Mouse (Mus musculus) fibroblast of lung, adult 2 months (primary cell): ENCODE data around the gene Gm16253.

Experiments
- DNase-seq: peaks from one replicate; pipeline ENCODE4 v3.0.0-alpha.2; 2011; ENCODE audit warnings: low read depth

Gene Gm16253

DNA sequence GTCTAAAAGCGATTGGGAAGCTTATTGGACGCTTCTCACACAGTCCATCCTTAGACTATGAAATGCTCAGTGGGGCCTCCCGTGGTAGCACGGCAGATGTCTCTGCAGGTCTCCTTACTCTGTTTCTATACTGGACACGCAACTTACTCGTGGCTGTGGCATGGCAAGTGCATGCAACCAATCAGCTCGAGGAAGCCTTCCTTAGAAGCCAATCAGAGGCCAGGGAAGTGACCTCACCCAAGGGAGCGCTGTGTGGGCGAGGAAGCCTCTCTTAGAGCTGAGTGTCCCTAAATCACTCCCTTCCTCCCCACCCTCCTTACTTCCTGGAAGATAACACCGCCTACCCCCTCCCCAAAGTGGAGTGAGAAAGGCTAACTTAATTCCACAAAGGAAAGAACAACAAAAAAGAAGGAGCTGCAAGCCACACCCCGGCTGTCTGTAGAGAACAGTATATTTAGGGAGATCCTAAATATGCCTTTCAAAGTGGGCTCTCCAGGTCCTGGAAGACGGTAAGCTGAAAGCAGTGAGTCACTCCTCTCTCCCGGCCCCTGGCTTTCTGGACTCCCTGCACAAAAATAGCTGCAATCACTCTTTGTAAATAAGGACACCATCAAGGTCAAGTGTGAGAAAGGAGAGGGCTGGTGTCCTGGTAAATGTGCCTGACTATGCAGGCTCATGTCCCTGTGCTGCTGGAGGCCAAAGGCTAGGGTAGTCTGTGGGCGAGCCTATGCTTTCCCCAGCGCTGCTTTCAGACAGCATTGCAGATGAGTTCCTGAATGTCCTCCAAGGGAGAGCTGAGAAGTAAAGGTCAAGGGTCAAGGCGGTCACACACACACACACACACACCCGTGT, at the start of gene Gm16253:
Gene Gm16253, plus strand, starts transcription at position 295 of the 852 bp plus-strand sequence.
- DNase-seq: peak; percentile 73

DNA sequence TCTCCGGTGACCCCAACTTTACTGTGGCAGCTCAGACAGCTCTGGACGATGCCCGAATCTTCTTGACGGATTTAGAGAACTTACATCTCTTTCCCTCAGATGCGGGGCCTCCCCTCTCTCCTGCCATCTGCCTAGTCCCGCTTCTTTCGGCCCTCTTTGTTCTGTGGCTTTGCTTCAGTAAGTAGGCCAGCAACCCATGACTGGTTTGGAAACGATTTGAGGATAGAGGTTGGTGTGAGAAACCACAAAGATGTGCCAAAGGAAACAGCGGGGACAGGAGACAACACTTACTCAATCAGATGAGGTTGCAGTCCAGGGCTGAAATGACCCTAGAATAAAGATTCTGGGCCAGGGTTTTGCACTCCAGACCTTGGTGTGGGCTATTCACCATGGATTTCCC, 48.3 kb upstream of the Gm16253 start:
- DNase-seq: no peak

DNA sequence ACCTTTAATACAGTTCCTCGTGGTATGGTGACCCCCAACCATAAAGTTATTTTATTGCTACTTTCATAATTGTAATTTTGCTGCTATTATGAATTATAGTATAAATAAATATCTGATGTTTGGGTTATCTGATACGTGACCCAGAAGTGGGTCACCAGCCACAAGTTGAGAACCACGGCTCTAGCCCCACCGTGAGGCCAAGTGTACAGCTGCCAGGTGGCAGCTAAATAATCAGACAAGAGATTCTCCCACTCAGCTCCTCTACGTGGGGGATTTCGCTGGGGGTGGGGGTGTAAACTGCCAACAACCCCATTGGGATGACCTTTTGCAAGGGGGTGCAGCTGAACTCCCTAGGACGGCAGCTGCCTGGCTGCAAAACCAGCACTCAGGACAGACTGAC, 44.7 kb upstream of the Gm16253 start:
- no peak for DNase-seq

DNA sequence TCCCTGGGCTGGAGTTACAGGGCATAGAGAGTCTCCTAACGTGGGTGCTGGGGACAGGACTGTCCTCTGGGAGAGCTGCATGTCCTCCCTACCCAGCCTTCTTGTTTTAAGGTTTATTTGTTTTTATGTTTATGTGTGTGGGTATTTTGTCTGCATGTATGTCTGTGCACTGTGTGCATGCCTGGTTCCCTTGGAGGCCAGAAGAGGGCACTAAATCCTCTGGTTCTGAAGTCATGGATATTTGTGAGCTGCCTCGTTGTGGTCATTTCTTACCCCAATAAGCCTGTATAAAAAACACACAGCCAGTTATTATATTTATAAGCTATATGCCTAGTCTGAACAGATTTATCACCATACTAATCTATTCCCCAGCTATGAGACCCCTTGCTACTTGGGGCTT, 42.5 kb upstream of the Gm16253 start:
- DNase-seq: no peak

DNA sequence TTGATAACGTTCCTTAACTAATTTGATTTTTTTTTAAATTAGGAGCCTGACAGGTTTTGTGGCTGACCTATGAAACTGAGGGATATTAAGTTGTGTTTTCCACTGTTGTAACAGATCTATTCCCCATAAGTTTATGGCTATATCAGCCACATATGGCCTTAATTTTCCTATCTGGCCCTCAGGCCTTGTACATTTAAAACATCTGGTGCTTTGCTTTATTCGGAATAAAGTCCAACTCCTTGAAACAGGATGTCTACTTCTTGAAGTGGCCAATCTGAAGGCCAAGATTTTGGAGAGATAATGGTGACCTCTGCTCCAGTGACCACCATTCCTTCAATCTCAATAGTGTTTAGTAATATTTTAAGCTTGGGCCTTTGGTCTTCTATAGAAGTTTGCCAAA, 37.5 kb upstream of the Gm16253 start:
- no peak for DNase-seq

DNA sequence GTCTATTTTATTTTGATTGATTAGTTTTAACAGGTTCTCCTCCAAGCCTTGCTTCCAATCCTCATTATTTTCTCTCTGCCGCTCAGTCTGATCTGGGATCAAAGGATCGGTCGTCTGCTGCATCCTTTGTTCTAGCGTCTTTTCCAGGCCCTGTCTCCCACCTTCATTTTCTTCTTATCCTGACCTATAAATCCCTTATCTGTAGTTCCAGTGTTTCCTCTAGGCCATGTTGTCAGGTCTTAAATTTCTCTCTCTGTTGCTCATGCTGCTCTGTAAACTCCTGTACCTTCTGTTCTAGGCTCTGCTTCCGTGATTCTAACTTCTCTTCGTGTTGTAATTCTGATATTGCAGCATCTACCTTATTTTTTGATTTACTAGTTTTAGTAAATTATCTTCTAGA, 36.0 kb upstream of the Gm16253 start:
- DNase-seq: no peak

DNA sequence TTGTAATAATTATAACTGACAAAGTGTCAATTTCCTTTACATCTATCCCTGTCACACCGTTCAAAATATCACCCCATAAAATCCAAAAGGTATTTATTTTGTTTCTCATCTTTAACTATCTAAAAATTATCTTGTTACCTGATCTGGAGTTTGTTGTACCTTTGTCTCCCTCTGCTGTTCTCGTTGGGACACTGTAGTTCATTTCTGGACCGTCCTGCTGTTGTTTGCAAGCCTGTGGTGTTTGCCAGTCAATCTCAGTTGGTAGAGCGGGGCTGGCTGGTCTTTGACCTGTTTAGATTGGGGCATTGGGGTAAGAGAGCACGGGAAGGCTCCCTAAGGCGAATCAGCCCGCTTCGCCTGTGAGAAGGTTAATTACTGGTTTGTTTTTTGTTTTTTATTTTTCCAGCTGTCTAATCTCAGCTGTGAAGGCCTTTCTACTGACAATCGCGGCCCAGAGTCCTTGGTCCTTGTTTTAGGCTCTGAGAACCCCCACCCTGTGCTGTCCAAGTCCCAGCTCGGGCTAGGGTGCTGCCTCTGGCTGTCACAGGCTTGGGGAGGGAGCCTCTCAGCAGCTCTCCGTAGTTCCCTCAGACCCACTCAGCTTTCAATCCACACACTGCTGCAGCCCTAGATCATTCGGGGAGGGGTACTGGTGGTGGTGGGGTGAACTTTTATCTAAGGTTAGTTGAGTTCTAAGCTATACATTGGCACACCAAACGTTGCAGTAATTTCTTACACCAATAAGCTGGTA, 35.3 kb upstream of the Gm16253 start:
- no peak for DNase-seq

DNA sequence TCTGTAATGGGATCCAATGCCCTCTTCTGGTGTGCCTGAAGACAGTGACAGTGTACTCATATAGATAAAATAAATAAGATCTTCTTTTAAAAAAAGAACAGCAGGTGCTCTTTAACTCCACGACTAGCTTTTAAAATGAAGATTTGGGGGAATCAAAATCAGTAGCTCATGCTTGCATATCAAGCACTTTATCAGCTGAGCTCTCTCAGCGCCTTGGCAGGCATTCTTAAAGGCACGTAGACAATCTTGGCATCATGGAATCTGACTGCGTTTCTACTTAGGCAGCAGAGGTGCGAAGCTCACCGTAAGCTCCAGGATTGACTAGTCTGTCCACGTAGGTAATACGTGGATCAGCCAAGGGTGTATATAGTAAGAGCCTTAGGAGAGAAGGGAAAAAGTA, 34.2 kb upstream of the Gm16253 start:
- no peak for DNase-seq

DNA sequence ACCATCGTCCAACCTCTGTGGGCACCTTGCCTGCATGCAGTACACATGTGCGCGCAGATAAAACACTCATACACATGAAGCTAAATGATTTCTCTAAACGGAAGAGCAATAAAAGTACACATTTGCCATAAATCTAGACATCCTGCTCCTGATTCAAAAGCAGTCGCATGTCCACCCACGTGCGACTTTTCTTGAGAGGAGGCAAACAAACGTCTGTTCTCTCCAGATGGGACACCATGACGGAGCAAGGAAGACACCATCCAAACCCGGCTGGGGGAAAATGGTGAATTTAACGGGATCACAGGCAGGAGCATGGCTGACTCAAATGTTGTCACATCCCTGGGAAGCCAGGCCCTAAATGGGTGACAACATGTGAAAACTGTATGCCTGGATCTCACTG, 33.4 kb upstream of the Gm16253 start:
- DNase-seq: no peak

DNA sequence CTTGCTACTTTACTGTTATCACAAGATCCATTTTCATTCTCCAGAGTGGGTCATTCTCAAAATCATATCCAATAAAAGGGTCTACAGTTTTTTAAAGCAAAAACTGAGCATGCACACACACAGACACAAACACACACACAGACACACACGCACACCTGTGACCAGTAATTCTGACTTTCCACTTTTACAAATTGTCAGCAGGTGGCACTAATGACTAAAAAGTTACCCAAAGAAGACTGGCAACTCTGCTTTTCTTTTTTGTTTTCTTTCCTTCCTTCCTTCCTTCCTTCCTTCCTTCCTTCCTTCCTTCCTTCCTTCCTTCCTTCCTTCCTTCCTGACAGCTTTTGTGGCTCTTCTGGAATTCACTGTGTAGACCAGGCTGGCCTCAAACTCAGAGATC, 31.2 kb upstream of the Gm16253 start:
- DNase-seq: no peak

DNA sequence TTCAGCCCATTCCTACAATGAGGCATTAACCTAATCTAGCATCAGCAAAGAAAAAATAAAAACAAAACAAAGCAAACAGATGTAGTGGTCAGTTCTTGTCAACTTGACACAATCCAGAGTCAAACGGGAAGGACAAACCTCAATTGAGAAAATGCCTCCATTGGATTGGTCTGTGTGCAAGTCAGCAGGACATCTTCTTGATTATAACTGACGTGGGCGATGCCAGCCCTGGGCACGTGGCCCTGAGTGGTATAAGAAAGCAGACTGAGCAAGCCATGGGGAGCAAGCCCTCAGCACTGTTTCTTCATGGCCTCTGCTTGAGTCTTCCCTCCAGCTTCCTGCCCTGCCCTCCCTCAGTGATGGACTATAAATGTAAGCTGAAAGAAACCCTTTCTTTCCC, 29.9 kb upstream of the Gm16253 start:
- no peak for DNase-seq

DNA sequence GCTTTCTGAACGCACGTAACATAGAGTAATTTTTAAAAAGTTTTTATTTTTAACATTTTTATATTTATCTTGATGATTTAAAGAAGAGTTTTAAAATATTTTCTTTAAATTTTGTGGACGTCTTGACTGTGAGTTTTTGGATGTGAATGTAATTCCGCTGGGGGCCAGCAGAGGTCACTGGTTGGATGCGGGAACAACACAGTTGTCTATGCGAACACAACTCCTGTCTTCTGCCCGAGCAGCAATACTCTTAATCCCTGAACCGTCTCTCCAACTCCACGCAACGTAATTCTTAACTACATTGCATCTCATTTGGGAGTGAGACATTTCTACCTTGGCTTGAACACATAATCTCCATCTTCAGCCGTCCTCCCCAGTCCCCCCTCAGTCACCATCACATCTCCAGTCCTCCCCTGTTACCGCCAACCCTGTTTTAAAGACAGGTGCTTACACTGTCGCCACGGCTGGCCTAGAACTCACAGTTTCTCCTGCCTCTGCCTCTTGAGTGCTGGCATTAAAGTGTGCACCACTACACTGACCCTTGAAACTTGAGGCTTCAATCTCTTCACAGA, 29.3 kb upstream of the Gm16253 start:
- DNase-seq: no peak

DNA sequence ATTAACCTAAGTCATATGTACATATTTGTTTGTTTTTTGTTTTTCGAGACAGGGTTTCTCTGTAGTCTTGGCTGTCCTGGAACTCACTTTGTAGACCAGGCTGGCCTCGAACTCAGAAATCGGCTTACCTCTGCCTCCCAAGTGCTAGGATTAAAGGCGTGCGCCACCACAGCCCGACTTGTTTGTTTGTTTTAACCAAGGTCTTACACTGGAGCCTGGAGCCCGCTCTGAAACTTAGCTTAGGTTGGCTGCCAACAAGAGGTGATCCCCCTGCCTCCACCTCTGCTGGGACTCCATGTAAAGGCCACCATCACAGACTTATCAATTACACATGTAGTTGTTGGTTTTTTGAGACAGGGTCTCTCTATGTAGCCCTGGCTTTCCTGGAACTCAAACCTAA, 28.0 kb upstream of the Gm16253 start:
- DNase-seq: no peak

DNA sequence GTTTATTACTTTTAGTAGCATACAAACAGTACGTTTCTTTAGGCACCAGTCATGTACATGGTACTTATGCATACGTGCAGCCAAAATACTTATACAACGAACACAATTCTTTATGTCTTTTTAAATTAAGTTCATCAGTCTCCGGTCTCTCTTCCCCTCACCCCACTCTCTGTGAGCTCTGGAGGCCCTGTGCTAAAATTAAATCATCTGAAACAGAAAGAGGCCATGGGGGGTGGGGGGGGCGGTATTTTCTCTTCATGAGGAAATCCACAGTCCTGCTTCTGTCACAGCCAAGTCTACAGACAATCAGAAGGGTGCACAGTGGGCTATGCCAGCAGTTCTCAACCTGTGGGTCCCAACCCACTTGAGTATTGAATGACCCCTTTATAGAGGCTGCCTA, 27.4 kb upstream of the Gm16253 start:
- no peak for DNase-seq

DNA sequence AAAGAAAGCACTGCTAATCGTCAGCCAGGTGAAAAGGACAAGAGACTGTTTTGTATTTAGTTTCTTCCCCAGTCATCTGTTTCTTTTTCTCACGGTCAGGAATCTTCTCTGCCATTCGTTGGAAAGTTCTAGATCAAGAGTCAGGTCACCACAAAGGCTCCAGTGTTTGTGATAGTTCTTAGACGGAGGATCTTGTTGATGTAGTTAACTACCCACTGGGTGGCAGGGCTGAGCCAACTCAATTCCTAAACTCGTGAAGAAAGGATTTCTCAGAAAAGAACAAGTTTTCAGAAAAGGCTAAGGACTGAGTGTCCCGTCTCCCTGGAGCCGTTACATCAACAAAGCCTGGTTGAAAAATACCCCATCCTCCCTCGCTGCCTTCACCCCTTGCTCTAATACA, 25.6 kb upstream of the Gm16253 start:
- DNase-seq: peak; percentile 84

DNA sequence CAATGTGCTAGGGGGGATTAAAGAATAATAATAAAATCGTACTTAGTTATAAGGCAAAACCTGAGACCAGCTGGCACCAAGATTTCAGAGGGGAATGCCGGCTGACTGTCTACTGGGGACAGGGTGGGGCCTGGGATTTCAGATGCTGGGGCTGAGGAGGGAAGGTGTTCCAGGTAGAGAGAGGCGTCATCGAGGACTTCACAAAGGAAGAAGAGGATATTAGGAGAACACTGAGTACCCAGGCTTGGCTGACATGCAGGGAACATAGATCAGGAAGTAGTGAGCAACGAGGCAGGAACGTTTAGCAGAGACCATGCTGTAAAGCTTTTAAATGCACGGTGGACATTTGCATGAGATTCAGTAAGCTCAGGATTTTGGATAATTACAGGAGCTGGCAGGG, 24.9 kb upstream of the Gm16253 start:
- no peak for DNase-seq

DNA sequence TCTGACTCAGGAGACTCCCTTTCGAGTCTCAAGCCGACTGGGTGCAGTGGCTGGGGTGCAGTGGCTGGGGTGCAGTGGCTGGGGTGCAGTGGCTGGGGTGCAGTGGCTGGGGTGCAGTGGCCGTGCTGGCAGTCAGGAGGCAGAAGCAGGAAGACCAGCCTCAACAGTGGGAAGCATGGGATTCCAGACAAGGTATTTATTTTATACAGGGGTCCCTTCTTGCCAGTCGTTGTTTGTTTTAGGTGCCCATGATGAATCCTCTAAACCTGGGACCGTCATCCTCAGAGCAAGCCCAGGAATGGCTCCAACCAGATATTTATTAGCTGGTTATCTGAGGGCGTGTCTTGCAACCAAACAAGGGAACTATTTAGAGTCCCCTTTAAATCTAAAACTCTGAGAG, 23.2 kb upstream of the Gm16253 start:
- no peak for DNase-seq

DNA sequence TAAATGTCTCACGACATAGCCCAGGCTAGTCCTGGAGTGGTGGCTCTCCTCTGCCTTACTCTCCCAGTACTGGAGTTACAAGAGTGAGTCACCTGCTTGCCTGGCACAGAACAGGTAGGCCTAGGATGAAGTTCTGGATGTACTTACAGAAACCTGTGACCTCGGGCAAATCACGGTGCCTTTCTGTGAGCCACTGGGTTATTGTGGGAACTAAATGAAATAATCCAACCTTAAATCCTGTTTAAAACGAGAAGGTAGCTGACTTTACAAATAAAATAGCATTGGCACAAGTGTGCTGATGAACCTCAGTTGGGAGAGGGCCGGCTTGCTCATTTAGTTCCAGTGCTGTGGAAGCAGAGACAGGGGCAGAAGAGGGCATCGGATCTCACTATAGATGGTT, 22.5 kb upstream of the Gm16253 start:
- DNase-seq: no peak

DNA sequence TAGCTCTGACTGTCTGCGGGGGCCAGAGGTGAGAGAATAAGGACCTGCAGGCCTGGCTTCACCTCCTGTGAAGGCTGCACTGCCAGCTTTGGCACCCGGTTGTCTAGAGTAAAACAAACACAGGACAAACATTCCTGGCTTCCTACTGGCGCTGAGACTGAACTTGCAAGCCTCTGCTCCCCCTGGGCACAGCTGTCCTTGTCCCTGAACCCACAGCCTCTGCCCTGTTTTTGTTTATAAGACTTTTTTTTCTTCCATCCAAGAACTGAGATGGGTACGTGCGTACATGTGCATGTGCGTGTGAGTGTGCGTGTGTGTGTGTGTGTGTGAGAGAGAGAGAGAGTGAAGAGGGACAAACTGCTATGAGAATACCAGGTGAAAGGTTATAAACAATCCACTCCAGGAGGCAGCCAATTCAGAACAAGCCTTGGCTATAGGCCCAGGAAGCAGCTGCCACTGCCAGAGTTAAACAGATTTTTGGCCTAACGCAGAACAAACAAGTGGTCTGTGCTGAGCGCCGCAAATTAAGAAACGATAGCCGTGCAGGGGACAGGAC, 21.7 kb upstream of the Gm16253 start:
- peak; percentile 79 for DNase-seq

DNA sequence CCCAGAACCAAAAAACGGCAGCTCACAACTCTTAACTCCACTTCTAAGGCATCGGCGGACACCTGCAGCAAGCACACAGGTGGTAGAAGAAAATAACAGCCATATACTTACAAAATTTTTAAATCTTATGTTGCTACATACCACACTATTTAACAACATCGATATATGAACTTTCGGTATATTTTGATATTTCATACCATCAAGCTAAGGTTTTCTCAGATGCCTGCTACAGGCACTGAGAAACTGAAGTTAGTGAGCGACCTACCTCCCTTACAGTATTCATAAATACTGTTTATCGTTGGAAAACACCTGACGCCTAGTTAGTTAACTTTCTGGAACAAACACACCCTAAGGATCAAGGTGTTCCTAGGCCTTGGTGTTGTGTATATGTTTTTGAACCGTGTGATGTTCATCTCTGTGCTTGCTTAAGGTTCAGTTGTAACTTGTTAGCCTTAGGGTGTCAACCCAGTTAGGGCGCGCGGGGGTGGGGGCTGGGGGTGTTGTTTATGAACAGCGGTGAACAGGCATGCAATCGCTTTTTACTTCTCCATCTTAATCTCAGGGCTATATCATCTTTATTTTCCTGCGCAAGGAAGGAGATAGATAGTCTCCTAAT, 20.7 kb upstream of the Gm16253 start:
- DNase-seq: no peak

DNA sequence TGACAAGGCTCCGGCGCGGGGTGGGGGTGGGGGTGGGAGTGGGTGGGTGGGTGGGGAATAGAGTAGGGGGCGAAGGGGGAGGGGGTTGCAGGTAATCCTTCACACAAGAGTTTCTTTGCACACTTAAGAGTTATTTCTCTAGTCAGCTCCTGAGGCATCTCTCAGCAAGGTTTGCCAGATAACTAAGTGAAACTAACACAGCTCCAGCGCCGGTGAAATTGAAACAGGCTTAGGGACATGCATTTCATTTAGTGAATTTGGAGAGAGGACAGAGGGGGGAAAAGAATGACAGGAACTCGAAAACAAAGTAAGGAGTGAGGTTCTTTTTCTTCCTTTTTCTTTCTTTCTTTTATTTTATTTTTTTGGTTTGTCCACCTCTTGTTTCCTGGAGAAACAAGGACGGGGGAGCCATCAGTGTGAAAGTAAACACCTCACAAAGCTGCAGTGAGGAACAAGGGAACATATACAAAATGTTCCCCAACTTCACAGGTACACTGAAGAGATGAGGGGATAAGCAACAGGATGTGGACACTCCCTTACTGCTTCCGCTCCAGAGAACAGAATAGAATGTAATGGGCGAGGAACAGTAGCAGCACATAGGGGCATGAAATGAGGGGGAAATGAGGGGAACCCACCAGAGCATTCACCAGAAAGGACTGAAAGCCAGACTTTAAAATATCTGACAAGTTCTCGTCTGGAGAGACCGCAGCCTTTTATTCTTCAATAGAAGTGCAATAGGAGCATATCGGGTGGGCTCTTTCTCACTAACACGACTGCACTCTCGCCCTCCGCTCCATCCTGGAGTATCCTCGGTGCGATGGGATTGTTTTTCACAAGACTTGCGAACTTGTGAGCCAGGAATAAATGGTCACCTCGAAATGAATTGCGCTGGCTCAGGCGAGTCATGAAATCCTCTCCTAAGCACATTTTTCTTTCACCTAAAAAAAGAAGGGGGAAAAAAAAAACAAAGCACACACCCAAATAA, 19.8 kb upstream of the Gm16253 start:
- DNase-seq: no peak
